Mouse (Mus musculus) bone marrow macrophage, adult 2 months (primary cell): ENCODE measurements around the gene Hoxb3. TPM values are rescaled to one million over a fixed set of nuclear protein-coding genes. Genes with fewer than 3 reads are reported as not detected.

Experiments
- H3K27ac ChIP-seq: 2 replicates; pipeline ENCODE4 v1.5.1; 2012; ENCODE audit warnings: low read depth, low read length; ENCODE audit not compliant: insufficient read depth
- H3K4me1 ChIP-seq: 2 replicates; pipeline ENCODE4 v1.6.1; 2012; ENCODE audit warnings: low read length; ENCODE audit not compliant: control insufficient read depth, insufficient read depth
- H3K4me3 ChIP-seq: 2 replicates; pipeline ENCODE4 v1.5.1; 2012; ENCODE audit warnings: mild to moderate bottlenecking, low read length, moderate library complexity; ENCODE audit not compliant: insufficient read depth
- CTCF ChIP-seq: IDR thresholded peaks from 2 replicates; pipeline ENCODE4 v1.5.1; 2012; ENCODE audit warnings: low read depth, mild to moderate bottlenecking, low read length, moderate library complexity
- POLR2A ChIP-seq: IDR thresholded peaks from 2 replicates; pipeline ENCODE4 v1.6.1; 2012; ENCODE audit warnings: mild to moderate bottlenecking, low read depth, low read length, borderline replicate concordance
- polyA plus RNA-seq: library from polyadenylated mRNA; stranded (reverse); fragments of >200 nt; gene quantifications from 2 replicates; pipeline ENCODE4 v1.2.4, GENCODE M21; 2012; ENCODE audit not compliant: missing spikeins, insufficient read depth, insufficient read length

Gene Hoxb3
- polyA plus RNA-seq, 1 experiment = 1.6 TPM

- no peak overlapping the region for H3K4me3 ChIP-seq
- no peaks in the 10 kb centered on the region for H3K4me1 ChIP-seq
- no peak overlapping the region for H3K27ac ChIP-seq
- TF ChIP-seq CTCF (no peak), POLR2A (no peak)
Observed at GRCm38 (mm10) chr11:96338957-96339855, 16.1 kb downstream of the Hoxb3 start.

- no peak overlapping the region for H3K4me3 ChIP-seq
- H3K27ac ChIP-seq = no peak overlapping the region
- no peaks in the 10 kb centered on the region for H3K4me1 ChIP-seq
- TF ChIP-seq CTCF = no peak
- no peak for TF ChIP-seq POLR2A
Observed at GRCm38 (mm10) chr11:96340698-96341365, 17.7 kb downstream of the Hoxb3 start.

- no peak overlapping the region for H3K4me3 ChIP-seq
- H3K27ac ChIP-seq = no peak overlapping the region
- H3K4me1 ChIP-seq = no peaks in the 10 kb centered on the region
- TF ChIP-seq CTCF (no peak), POLR2A (no peak)
Observed at GRCm38 (mm10) chr11:96341701-96342575, 18.8 kb downstream of the Hoxb3 start.

- H3K4me3 ChIP-seq = no peak overlapping the region
- no peak overlapping the region for H3K27ac ChIP-seq
- H3K4me1 ChIP-seq = no peaks in the 10 kb centered on the region
- no peak for TF ChIP-seq CTCF
- TF ChIP-seq POLR2A = no peak
Observed at GRCm38 (mm10) chr11:96342576-96342930, 19.4 kb downstream of the Hoxb3 start.

- no peak for TF ChIP-seq POLR2A
- no peak for TF ChIP-seq CTCF
- Histone ChIP-seq H3K4me3 (no peak overlapping the region), H3K27ac (no peak overlapping the region), H3K4me1 (no peaks in the 10 kb centered on the region)
Observed at GRCm38 (mm10) chr11:96343206-96343745, 20.1 kb downstream of the Hoxb3 start.

GRCm38 (mm10) chr11:96344061-96344877 lies 21.1 kb downstream of the Hoxb3 start:
- Histone ChIP-seq H3K4me1 (no peaks in the 10 kb centered on the region), H3K27ac (no peak overlapping the region), H3K4me3 (no peak overlapping the region)
- TF ChIP-seq CTCF = no peak
- TF ChIP-seq POLR2A = no peak

- no peak overlapping the region for H3K27ac ChIP-seq
- TF ChIP-seq POLR2A = no peak
- no peaks in the 10 kb centered on the region for H3K4me1 ChIP-seq
Observed at GRCm38 (mm10) chr11:96344878-96345159, 21.7 kb downstream of the Hoxb3 start.

GRCm38 (mm10) chr11:96345220-96345892 lies 22.2 kb downstream of the Hoxb3 start:
- Histone ChIP-seq H3K27ac (no peak overlapping the region), H3K4me1 (no peaks in the 10 kb centered on the region), H3K4me3 (no peak overlapping the region)
- TF ChIP-seq CTCF (no peak), POLR2A (no peak)

More at GRCm38 (mm10) chr11:96344878-96345159, 21.7 kb downstream of the Hoxb3 start:
- no peak overlapping the region for H3K4me3 ChIP-seq
